Mouse (Mus musculus): Measurements from ENCODE around the gene Trim80. TPM values are rescaled to one million over a fixed set of nuclear protein-coding genes. Genes with fewer than 3 reads are reported as not detected.

Trim80 gene
- polyA plus RNA-seq, 1 experiment: not detected

- H3K36me3 ChIP-seq (ENCODE audit: control insufficient read depth, insufficient read depth): no peaks in the 10 kb centered on the region
- no peaks in the 10 kb centered on the region for H3K27me3 ChIP-seq (ENCODE audit: control insufficient read depth, insufficient read depth, insufficient read length)
These were observed 32.0 kb upstream of the Trim80 start for GRCm38 (mm10) chr11:115408266-115408920.

GRCm38 (mm10) chr11:115409556-115409955 lies 30.8 kb upstream of the Trim80 start:
- Histone ChIP-seq H3K27me3 (ENCODE audit: control insufficient read depth, insufficient read depth, insufficient read length) (no peaks in the 10 kb centered on the region), H3K79me2 (ENCODE audit: control insufficient read depth, insufficient read depth) (peaks cover 10% of the 10 kb centered on the region), H3ac (ENCODE audit: control insufficient read depth, insufficient read length) (no peak overlapping the region), H3K36me3 (ENCODE audit: control insufficient read depth, insufficient read depth) (no peaks in the 10 kb centered on the region), H3K4me3 (no peak overlapping the region), H3K4me2 (ENCODE audit: low read depth) (no peak overlapping the region)
- TF ChIP-seq TCF3 (IDR thresholded peaks at IDR 0.05; ENCODE audit: insufficient read length, low read depth) (no peak), MYOG (IDR thresholded peaks at IDR 0.05; ENCODE audit: control insufficient read depth in 1 of 3, insufficient read depth in 1 of 3, insufficient read length in 2 of 3, low read depth in 2 of 3) (no peak), USF1 (IDR thresholded peaks at IDR 0.05; ENCODE audit: low read depth) (no peak), TCF12 (IDR thresholded peaks at IDR 0.05; ENCODE audit: insufficient read depth, poor library complexity, severe bottlenecking) (no peak)

More at GRCm38 (mm10) chr11:115408266-115408920, 32.0 kb upstream of the Trim80 start:
- peaks cover 21% of the 10 kb centered on the region for H3K79me2 ChIP-seq (ENCODE audit: control insufficient read depth, insufficient read depth)
- no peak overlapping the region for H3K4me2 ChIP-seq (ENCODE audit: low read depth)
- TF ChIP-seq POLR2AphosphoS2 (IDR thresholded peaks at IDR 0.05; ENCODE audit: insufficient read length, low read depth): no peak
- no peak for TF ChIP-seq MYOD1 (IDR thresholded peaks at IDR 0.05; ENCODE audit: control insufficient read depth in 1 of 3, insufficient read length in 2 of 3, low read depth in 2 of 3)
- no peak for TF ChIP-seq REST (IDR thresholded peaks at IDR 0.05; ENCODE audit: insufficient read depth, insufficient read length)
- TF ChIP-seq TCF3 (IDR thresholded peaks at IDR 0.05; ENCODE audit: insufficient read length, low read depth): no peak
- TF ChIP-seq POLR2A (IDR thresholded peaks at IDR 0.05; ENCODE audit: insufficient read length, low read depth): no peak
- no peak for TF ChIP-seq CEBPB (IDR thresholded peaks at IDR 0.05; ENCODE audit: insufficient read depth, poor library complexity, severe bottlenecking)
- no peak for TF ChIP-seq USF1 (IDR thresholded peaks at IDR 0.05; ENCODE audit: low read depth)
- no peak for TF ChIP-seq MAX (IDR thresholded peaks at IDR 0.05; ENCODE audit: low read depth)
- TF ChIP-seq TCF12 (IDR thresholded peaks at IDR 0.05; ENCODE audit: insufficient read depth, poor library complexity, severe bottlenecking): no peak
- no peak for TF ChIP-seq SRF (IDR thresholded peaks at IDR 0.05; ENCODE audit: control insufficient read depth, insufficient read length, low read depth)
- TF ChIP-seq MYOG (IDR thresholded peaks at IDR 0.05; ENCODE audit: control insufficient read depth in 1 of 3, insufficient read depth in 1 of 3, insufficient read length in 2 of 3, low read depth in 2 of 3): no peak
- no peak for TF ChIP-seq E2F4 (IDR thresholded peaks at IDR 0.05; ENCODE audit: insufficient read depth)
- H3ac ChIP-seq (ENCODE audit: control insufficient read depth, insufficient read length): no peak overlapping the region
- H3K4me3 ChIP-seq: no peak overlapping the region

GRCm38 (mm10) chr11:115419531-115420237 lies 20.7 kb upstream of the Trim80 start, which contains the start of the genes Atp5h and Kctd2:
Gene Atp5h, minus strand, starts transcription at chr11:115419962.
Gene Kctd2, plus strand, starts transcription at chr11:115420128.
- peaks cover 5% of the 10 kb centered on the region for H3K36me3 ChIP-seq (ENCODE audit: control insufficient read depth, insufficient read depth)
- TF ChIP-seq MAX (IDR thresholded peaks at IDR 0.05; ENCODE audit: low read depth) (no peak), USF1 (IDR thresholded peaks at IDR 0.05; ENCODE audit: low read depth) (peak; percentile 45), POLR2A (IDR thresholded peaks at IDR 0.05; ENCODE audit: insufficient read length, low read depth) (peak; percentile 84)
- H3ac ChIP-seq (ENCODE audit: control insufficient read depth, insufficient read length): peak within 1 kb of the TSS; percentile 78
- peak within 1 kb of the TSS; percentile 71 for H3K4me3 ChIP-seq
- H3K27me3 ChIP-seq (ENCODE audit: control insufficient read depth, insufficient read depth, insufficient read length): no peaks in the 10 kb centered on the region
- H3K79me2 ChIP-seq (ENCODE audit: control insufficient read depth, insufficient read depth): peaks cover 33% of the 10 kb centered on the region
- H3K4me2 ChIP-seq (ENCODE audit: low read depth): peak within 1 kb of the TSS; percentile 98

GRCm38 (mm10) chr11:115420336-115421190 lies 19.8 kb upstream of the Trim80 start:
- Histone ChIP-seq H3K27me3 (ENCODE audit: control insufficient read depth, insufficient read depth, insufficient read length) (no peaks in the 10 kb centered on the region), H3K79me2 (ENCODE audit: control insufficient read depth, insufficient read depth) (peaks cover 33% of the 10 kb centered on the region), H3K4me2 (ENCODE audit: low read depth) (peak overlapping the region; percentile 98), H3K4me3 (peak overlapping the region; percentile 71), H3ac (ENCODE audit: control insufficient read depth, insufficient read length) (peak overlapping the region; percentile 78), H3K36me3 (ENCODE audit: control insufficient read depth, insufficient read depth) (peaks cover 5% of the 10 kb centered on the region)
- TF ChIP-seq SRF (IDR thresholded peaks at IDR 0.05; ENCODE audit: control insufficient read depth, insufficient read length, low read depth) (no peak), CEBPB (IDR thresholded peaks at IDR 0.05; ENCODE audit: insufficient read depth, poor library complexity, severe bottlenecking) (no peak), TCF3 (IDR thresholded peaks at IDR 0.05; ENCODE audit: insufficient read length, low read depth) (no peak), E2F4 (IDR thresholded peaks at IDR 0.05; ENCODE audit: insufficient read depth) (no peak), MYOG (IDR thresholded peaks at IDR 0.05; ENCODE audit: control insufficient read depth in 1 of 3, insufficient read depth in 1 of 3, insufficient read length in 2 of 3, low read depth in 2 of 3) (no peak), POLR2AphosphoS2 (IDR thresholded peaks at IDR 0.05; ENCODE audit: insufficient read length, low read depth) (no peak), TCF12 (IDR thresholded peaks at IDR 0.05; ENCODE audit: insufficient read depth, poor library complexity, severe bottlenecking) (no peak), REST (IDR thresholded peaks at IDR 0.05; ENCODE audit: insufficient read depth, insufficient read length) (no peak)
